Mouse (Mus musculus): ENCODE results near the gene Exoc1. TPM values are rescaled to one million over a fixed set of nuclear protein-coding genes. Genes with fewer than 3 reads are reported as not detected.

Gene Exoc1
- polyA plus RNA-seq, 1 experiment from 2014 or later: 61.0 TPM

GRCm38 (mm10) chr5:76615276-76615675 is 86.2 kb downstream of the Exoc1 start:
- ATAC-seq (ENCODE audit: low FRiP score): no peak
- no peaks in the 10 kb centered on the region for H3K27me3 ChIP-seq
- WGBS: 94% methylated on average over 8 of the region's 8 CpGs
- H3K9ac ChIP-seq: no peak overlapping the region
- no peak overlapping the region for H3K4me3 ChIP-seq (replicated peaks)
- no peaks in the 10 kb centered on the region for H3K9me3 ChIP-seq
- no peak overlapping the region for H3K4me2 ChIP-seq
- no peaks in the 10 kb centered on the region for H3K4me1 ChIP-seq
- H3K36me3 ChIP-seq (replicated peaks): peaks cover 88% of the 10 kb centered on the region
- no peak overlapping the region for H3K27ac ChIP-seq

GRCm38 (mm10) chr5:76616196-76616747 is 87.2 kb downstream of the Exoc1 start:
- no peaks in the 10 kb centered on the region for H3K4me1 ChIP-seq
- no peak overlapping the region for H3K4me3 ChIP-seq (replicated peaks)
- H3K9ac ChIP-seq: no peak overlapping the region
- H3K9me3 ChIP-seq: no peaks in the 10 kb centered on the region
- no peak for ATAC-seq (ENCODE audit: low FRiP score)
- no peaks in the 10 kb centered on the region for H3K27me3 ChIP-seq
- H3K27ac ChIP-seq: no peak overlapping the region
- 97% methylated on average over 2 of the region's 2 CpGs for WGBS
- H3K36me3 ChIP-seq (replicated peaks): peaks cover 80% of the 10 kb centered on the region
- no peak overlapping the region for H3K4me2 ChIP-seq

- WGBS: 88% methylated on average over 7 of the region's 7 CpGs
- H3K4me1 ChIP-seq: no peaks in the 10 kb centered on the region
Observed at GRCm38 (mm10) chr5:76618750-76619149, 89.6 kb downstream of the Exoc1 start.

More at GRCm38 (mm10) chr5:76618750-76619149, 89.6 kb downstream of the Exoc1 start:
- no peaks in the 10 kb centered on the region for H3K9me3 ChIP-seq
- no peak overlapping the region for H3K9ac ChIP-seq
- H3K4me2 ChIP-seq: no peak overlapping the region
- H3K27ac ChIP-seq: no peak overlapping the region
- peaks cover 76% of the 10 kb centered on the region for H3K36me3 ChIP-seq (replicated peaks)
- no peak overlapping the region for H3K4me3 ChIP-seq (replicated peaks)
- no peak for ATAC-seq (ENCODE audit: low FRiP score)
- no peaks in the 10 kb centered on the region for H3K27me3 ChIP-seq

Other genes starting within 250 kb of the Exoc1 start
- gene Clock, start 224.5 kb upstream of the Exoc1 start, polyA plus RNA-seq (2016; fragmentation: Nextera tagmentation; extraction: Ambion mirVana): 14.5 and 17.3 TPM in 2 replicates
- not detected in 2 replicates for gene Pdcl2, start 198.2 kb upstream of the Exoc1 start, polyA plus RNA-seq (2016; fragmentation: Nextera tagmentation; extraction: Ambion mirVana)
- not detected in 2 replicates for gene Nmu, start 165.5 kb upstream of the Exoc1 start, polyA plus RNA-seq (2016; fragmentation: Nextera tagmentation; extraction: Ambion mirVana)
- not detected in 2 replicates for gene Gm7271, start 45.3 kb upstream of the Exoc1 start, polyA plus RNA-seq (2016; fragmentation: Nextera tagmentation; extraction: Ambion mirVana)
- 10.9 and 11.3 TPM in 2 replicates for gene Cep135, start 59.4 kb downstream of the Exoc1 start, polyA plus RNA-seq (2016; fragmentation: Nextera tagmentation; extraction: Ambion mirVana)
- gene C530008M17Rik, start 127.2 kb downstream of the Exoc1 start, polyA plus RNA-seq (2016; fragmentation: Nextera tagmentation; extraction: Ambion mirVana): 78.6 and 83.5 TPM in 2 replicates

Measured in forebrain, embryonic 12.5 days (tissue).